Mouse (Mus musculus): Measurements from ENCODE around the gene Gpr153.

- TF ChIP-seq MAFK (IDR thresholded peaks at IDR 0.05; ENCODE audit: insufficient read depth, low read depth, low read length) (no peak), HCFC1 (IDR thresholded peaks at IDR 0.05; ENCODE audit: borderline replicate concordance, insufficient read depth, low read length) (no peak)
Observed at GRCm38 (mm10) chr4:152273621-152274236, at the start of gene Gpr153.
